Mouse (Mus musculus) WW6 (cell line): ENCODE results near the gene Cd68.
"Not testable (repeated sequence)": the region's sequence is repeated elsewhere in the genome, so short reads cannot be mapped to it uniquely, and the experiment has no call there.

Experiments
- DNase-seq: peaks from one replicate; pipeline ENCODE4 v3.0.0-alpha.2; 2013; ENCODE audit warnings: low read depth, low spot score

Cd68 gene

DNA sequence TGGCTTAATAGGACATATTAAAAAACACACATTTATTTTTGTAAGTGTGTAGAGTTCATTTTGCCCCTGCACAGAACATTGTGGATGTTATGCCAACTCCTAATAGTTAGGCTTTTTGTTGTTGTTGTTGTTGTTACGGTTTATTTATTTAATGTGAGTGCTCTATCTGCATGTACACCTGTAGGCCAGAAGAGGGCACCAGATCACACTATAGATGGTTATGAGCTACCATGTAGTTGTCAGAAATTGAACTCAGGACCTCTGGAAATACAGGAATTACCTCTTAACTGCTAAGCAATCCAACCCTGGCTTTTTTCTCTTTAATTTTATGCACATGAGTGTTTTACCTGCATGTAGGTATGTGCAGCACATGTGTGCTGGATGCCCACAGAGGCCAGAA lies 36.2 kb downstream of the Cd68 start:
- DNase-seq, result no peak

DNA sequence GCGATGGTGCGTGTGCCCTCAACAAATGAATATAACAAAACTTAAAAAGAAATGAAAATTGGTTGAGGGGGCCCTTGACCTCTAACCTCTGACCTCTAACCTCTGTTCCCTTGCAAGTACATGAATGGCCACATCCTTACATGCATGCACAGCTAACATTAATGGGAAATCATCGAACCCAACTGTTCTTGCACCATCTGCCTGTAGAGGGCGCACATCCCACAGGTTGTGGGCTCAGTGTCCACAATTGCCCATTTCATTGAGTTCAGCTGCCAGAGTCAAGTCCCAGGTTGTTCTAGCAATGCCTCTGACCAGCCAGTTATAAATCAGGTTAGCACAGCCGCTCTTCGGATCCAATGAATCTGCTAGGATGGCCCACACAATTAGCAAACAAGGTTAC lies 37.7 kb downstream of the Cd68 start:
- no peak for DNase-seq

DNA sequence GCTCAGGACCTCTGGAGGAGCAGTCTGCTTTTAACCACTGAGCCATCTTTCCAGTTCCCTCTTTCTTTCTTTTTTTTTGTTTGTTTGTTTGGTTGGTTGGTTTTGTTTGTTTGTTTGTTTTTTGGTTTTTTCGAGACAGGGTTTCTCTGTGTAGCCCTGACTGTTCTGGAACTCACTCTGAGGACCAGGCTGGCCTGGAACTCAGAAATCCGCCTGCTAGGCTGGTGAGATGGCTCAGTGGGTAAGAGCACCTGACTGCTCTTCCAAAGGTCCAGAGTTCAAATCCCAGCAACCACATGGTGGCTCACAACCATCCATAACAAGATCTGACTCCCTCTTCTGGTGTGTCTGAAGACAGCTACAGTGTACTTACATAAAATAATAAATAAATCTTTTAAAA lies 41.6 kb downstream of the Cd68 start:
- DNase-seq, result not testable (repeated sequence)

DNA sequence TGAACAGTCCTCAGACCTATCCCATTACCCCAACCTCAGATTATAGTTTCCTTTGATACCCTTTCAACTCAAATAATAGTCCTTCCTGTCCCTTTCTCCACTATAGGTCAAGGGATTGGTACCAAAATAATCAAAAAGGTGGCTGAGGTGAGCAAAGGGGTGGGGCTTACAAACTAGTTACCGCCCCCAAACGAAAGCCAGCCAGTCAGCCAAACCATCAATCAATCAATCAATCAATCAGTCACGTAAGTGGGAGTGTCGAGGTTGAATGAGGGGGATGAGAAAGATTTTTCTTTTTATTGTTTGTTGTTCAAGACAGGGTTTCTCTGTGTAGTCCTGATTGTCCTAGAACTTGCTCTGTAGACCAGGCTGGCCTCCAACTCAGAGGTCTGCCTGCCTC lies 42.9 kb downstream of the Cd68 start:
- DNase-seq, result no peak

DNA sequence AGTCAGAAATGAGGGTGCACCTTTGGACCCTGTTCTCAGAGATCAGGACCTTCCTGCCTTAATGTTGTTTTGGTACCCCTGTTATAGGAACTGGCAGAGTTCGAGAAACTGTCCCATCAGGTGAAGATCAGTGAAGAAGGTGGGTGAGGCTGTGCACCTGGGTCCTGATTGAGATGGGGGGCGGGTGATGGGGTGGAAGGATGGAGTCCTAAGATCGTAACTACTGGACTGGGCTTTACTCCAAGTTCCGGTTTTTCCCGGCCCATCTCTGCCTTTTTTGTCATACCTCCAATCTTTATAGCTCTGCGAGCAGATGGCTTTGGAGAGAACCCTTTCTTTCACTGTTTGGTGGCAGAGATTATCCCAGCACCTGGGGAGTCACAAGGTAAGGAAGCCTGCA lies 43.5 kb downstream of the Cd68 start:
- no peak for DNase-seq

DNA sequence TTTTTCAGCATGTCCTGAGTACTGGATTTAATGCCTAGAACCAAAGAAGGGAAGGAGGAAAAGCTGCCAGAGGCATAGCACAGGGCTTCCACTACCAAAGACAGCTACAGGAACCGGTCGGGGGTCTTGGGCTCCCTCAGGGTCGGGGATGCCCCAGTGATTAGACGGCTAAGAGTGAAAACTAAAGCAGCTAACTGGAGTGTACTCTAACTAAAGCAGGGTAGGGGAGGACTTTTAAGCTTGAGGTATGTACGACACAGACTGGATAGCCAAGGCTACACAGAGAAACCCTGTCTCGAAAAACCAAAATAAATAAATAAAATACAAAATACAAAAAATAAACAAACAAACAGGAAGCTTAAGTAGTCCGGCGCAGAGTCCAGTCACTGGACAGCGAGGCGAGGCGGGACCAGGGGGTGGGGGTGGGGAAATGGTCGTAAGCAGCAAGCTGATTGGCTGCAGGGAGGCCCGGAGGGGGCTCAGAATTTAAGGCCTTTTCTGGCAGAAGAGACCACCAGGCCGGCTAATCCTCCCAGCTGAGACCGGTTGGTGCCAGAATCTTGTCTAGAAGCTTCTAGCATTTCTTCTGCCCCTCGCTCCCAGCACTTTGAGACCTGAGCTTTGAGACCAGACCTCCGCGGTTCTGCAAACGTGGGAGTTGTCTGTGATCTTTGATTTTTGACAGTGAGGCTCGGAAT lies 44.2 kb downstream of the Cd68 start, which contains the start of gene Sat2:
Gene Sat2 (plus strand): TSS at position 454 of the 698 bp plus-strand sequence.
- DNase-seq, result no peak

DNA sequence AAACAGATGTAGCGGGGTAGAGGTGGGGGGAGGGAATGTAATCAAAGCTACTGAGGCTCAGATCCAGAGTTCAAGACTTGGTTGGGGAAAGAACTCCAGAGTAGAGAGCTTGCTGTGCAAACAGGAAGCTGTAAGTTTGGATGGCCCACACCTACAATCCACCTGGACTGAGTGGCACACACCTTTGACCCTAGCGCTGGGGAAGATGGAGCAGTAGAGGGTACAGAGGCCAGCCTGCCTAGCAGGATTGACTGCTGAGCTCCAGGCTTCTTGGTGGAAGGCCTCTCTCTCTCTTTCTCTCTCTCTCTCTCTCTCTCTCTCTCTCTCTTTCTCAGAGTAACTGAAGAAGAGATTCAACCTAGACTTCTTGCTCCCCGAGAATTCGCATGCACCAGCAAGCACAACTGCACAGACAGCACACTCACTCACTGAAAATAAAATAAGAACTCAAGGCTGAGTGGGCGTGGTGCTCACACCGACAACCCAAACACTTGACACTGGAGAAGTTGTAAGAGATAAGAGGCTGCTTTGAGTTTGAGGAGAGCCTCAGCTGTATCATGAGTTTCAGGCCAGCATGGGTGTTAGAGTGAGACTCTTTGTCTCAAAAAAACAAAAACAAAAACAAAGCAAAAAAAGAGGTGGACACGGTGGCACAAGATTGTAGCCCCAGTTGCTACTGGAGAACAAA lies 45.4 kb downstream of the Cd68 start:
- no peak for DNase-seq

DNA sequence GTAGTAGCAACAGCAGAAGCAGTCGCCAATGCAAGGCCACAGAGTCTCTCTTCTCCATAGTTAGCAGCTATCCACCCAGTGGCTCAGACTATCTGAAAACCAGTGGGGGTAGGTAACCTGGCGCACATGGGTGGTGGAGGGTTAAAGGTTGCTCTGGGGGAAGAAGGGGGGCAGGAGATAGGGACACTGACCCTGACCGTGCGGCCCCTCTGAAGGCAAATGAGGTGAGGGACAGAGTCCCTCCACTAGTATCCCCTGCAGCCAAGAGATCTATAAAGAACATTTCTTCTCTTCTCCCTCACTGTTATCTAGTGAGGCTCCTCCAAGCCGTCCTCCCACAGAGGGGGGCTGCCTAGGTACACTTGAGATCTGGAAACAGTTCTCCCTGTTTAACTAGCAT lies 48.1 kb downstream of the Cd68 start, which contains the start of gene Shbg:
Gene Shbg (minus strand): TSS at position 101 of the 400 bp plus-strand sequence.
- DNase-seq, result no peak

DNA sequence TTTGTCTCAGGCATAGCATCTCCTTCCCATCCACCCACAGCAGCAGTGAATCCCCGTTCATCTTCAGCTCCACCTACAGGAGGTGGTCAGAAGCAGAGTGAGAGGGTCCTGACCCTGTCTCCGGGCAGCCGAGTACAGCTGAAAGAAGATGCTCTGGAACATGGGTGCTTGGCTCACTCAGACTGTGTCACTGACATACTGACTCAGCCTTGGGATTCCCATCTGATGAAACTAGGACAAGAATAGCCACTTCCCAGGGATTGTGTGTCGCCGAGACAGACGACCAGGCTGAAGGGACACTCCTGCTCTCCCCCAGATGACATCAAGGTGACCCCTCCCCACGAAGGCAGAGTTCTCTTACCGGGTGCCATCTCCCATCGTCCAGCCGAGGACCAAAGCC lies 49.2 kb downstream of the Cd68 start:
- no peak for DNase-seq

DNA sequence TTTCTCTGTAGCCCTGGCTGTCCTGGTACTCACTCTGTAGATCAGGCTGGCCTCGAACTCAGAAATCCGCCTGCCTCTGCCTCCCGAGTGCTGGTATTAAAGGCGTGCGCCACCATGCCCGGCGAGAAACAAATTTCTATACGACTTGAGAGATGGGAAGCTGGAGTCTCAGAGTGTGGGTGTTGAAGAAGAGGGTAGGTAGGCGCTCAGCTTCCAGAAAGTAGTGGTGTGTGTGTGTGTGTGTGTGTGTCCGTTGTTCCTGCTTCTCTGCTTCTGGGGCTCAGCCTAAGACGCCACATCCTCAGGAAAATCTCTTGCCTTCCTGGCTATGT lies 51.7 kb downstream of the Cd68 start:
- DNase-seq, result not testable (repeated sequence)
